Mouse (Mus musculus) embryonic fibroblast, embryonic 13.5 days (primary cell): Measurements from ENCODE around the gene Zfp953.

Experiments
- CTCF ChIP-seq: IDR thresholded peaks from 2 replicates; pipeline ENCODE4 v1.5.1; 2011; ENCODE audit warnings: mild to moderate bottlenecking, control low read depth, low read length, moderate library complexity, borderline replicate concordance; ENCODE audit not compliant: insufficient read depth
- POLR2A ChIP-seq: IDR thresholded peaks from 2 replicates; pipeline ENCODE4 v1.6.1; 2011; ENCODE audit warnings: low read depth, mild to moderate bottlenecking, control low read depth, low read length, moderate library complexity

DNA sequence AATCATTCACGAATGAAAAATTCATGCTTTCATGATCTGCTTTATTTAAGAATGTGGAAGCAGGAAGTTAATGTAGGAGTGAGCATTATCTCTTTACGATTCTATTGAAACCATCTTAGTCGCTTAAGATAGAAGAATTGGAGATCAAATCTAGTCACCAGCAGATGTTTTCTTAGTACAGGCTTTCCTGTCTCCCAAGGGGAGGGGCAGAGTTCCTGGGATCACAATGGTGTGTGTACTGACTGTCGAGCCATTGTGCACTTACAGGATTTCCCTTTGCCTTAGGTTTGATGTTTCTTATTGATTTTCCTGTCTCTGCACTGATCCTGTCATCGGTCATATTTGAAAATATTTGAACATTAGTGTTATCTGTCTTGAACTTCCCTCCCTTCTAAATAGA, 53.7 kb downstream of the Zfp953 start:
- TF ChIP-seq CTCF (no peak), POLR2A (no peak)
